Mouse (Mus musculus): ENCODE measurements around the gene Phf14.

DNA sequence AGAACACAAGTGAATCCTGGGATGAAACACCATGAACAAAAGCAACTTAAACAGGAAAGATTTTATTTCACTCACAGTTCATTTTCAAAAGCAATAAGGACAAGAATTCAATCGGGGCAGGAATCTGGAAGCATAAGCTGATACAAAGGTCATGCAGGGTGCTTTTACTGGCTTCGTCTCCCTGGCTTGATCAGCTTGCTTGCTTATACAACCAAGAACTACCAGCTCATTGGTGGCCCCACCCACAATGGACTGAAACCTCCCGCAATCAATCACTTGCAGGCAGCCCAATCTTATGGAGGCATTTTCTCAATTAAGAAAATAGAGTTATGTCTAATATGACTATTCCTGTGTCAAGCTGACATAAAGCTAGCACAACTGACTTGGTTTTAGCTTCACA, 112.5 kb downstream of the Phf14 start:
- no peak for TF ChIP-seq CTCF (IDR thresholded peaks at IDR 0.05; ENCODE audit: borderline replicate concordance, control insufficient read depth, extremely low read depth, insufficient read depth, low read length, poor library complexity)
- no peak for TF ChIP-seq POLR2A (IDR thresholded peaks at IDR 0.05; ENCODE audit: control insufficient read depth, extremely low read depth, insufficient read depth, low read length, poor library complexity)

All from thymus, adult 2 months (tissue).